Mouse (Mus musculus) thymus, adult 2 months (tissue): ENCODE measurements around the gene Myo18a.

ENCODE experiments used
- CTCF ChIP-seq: fragments of 200-500 bp; IDR thresholded peaks from 2 replicates; pipeline ENCODE4 v1.5.1; 2012; ENCODE audit warnings: mild to moderate bottlenecking, control low read depth, low read length, moderate library complexity, borderline replicate concordance; ENCODE audit not compliant: control insufficient read depth, poor library complexity, insufficient read depth; ENCODE audit errors: extremely low read depth
- POLR2A ChIP-seq: fragments of 200-500 bp; IDR thresholded peaks from 2 replicates; pipeline ENCODE4 v1.6.1; 2012; ENCODE audit warnings: mild to moderate bottlenecking, low read length, control low read depth, moderate library complexity; ENCODE audit not compliant: control insufficient read depth, poor library complexity, insufficient read depth; ENCODE audit errors: extremely low read depth

- TF ChIP-seq CTCF (no peak), POLR2A (no peak)
Measured at GRCm38 (mm10) chr11:77864771-77865170, 101.7 kb downstream of the Myo18a start.
